Mouse (Mus musculus) kidney, postnatal 4 days (tissue): ENCODE measurements around the gene Olfr582.

Experiments used
- DNase-seq, 2 experiments: peaks; one replicate each; pipeline ENCODE4 v3.0.0; 2021; ENCODE audit warnings: mixed read lengths in 2 of 2

Gene Olfr582

DNA sequence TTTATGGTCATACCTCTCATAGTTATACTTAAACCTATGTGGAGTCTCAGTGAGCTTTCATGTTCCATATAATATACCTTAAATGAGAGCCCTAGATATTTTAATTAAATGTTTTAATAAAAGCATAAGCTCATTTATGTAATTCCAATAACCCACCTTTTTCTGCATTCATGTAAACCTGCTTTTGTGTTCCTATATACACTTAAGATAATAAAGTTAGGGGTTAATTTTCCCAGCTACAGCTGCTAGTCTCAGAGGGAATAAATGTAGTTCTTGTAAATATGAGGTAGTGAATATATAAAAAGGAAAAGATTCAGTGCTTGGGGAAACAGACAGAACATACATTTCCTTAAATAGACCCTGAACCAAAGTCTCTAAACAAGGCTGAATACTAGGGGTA is at the start of gene Olfr582:
Gene Olfr582 (plus strand): TSS at position 301 of the 400 bp plus-strand sequence.
- no peak for DNase-seq

DNA sequence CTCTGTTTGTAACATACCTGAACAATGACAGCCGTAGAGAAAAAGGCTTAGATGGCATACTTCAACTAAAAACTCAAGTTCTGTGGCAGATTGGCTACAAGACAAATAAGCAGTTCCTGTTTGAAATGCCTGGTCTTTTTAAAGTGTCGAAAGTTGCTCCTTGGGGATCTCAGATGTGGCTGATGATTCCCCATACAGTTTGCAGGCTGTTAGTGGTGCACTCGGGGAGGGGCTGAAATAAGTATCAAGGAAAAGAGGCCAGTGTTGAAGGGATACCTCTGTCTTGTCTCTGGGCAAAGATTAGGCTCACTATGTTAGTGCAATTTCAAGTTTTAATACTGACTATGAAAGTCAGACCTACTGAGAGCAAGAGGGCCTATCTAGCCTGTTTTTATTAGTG is 48.6 kb upstream of the Olfr582 start, which contains the start of gene Olfr578:
Gene Olfr578 (minus strand): TSS at position 101 of the 400 bp plus-strand sequence.
- DNase-seq: no peak

GRCm38 (mm10) chr7:103051000-103051399 is 13.2 kb downstream of the Olfr582 start, which contains the start of gene Olfr583:
Gene Olfr583, plus strand, starts transcription at chr7:103051300.
- DNase-seq: no peak

- DNase-seq: no peak
These were observed 43.8 kb downstream of the Olfr582 start, which contains the start of gene Olfr584 for GRCm38 (mm10) chr7:103081585-103081984. Gene Olfr584, plus strand, starts transcription at chr7:103081885.
